Mouse (Mus musculus) ovary, adult 10 weeks (tissue): ENCODE results near the gene Trmt112. TPM values are rescaled to one million over a fixed set of nuclear protein-coding genes. Genes with fewer than 3 reads are reported as not detected.

Source experiments
- polyA plus RNA-seq: library from polyadenylated mRNA; stranded (reverse); fragments of 350-450 nt; fragmentation: Illumina TruSeq; extraction: RNeasy Lipid Tissue Mini Kit (QIAGEN cat#74804); gene quantifications from one replicate; pipeline ENCODE4 v1.2.3, GENCODE M21; 2014

Trmt112 gene
- polyA plus RNA-seq = 26.0 TPM

GRCm38 (mm10) chr19:6909507-6910289 is at the start of gene Trmt112, which contains the start of gene Prdx5:
Trmt112 (plus strand) TSS chr19:6909698.
Prdx5 (minus strand) TSS chr19:6910106.

GRCm38 (mm10) chr19:6921647-6922567 is 12.4 kb downstream of the Trmt112 start, which contains the start of gene Esrra:
Esrra (minus strand) TSS chr19:6921813.

GRCm38 (mm10) chr19:6925307-6925573 is 15.7 kb downstream of the Trmt112 start, which contains the start of gene Catsperz:
Catsperz (minus strand) TSS chr19:6925380.

GRCm38 (mm10) chr19:6934195-6934977 is 24.9 kb downstream of the Trmt112 start, which contains the start of gene Kcnk4:
Kcnk4 (minus strand) TSS chr19:6934515.

GRCm38 (mm10) chr19:6941372-6942248 is 32.1 kb downstream of the Trmt112 start, which contains the start of gene Bad:
Bad (plus strand) TSS chr19:6941861.

GRCm38 (mm10) chr19:6942249-6942691 is 32.8 kb downstream of the Trmt112 start, which contains the start of gene Gpr137:
Gpr137 (minus strand) TSS chr19:6942480.

Other genes starting within 250 kb of the Trmt112 start
- not detected for gene Rps6ka4, start 69.1 kb upstream of the Trmt112 start, polyA plus RNA-seq
- gene Ccdc88b, start 51.5 kb upstream of the Trmt112 start, polyA plus RNA-seq = not detected
- gene Prdx5, start 408 bp downstream of the Trmt112 start, polyA plus RNA-seq = 12.0 TPM
- gene Esrra, start 12.1 kb downstream of the Trmt112 start, polyA plus RNA-seq = 0.83 TPM
- not detected for gene Catsperz, start 15.7 kb downstream of the Trmt112 start, polyA plus RNA-seq
- gene Kcnk4, start 24.8 kb downstream of the Trmt112 start, polyA plus RNA-seq = not detected
- gene Bad, start 32.2 kb downstream of the Trmt112 start, polyA plus RNA-seq = 0.71 TPM
- not detected for gene Gpr137, start 32.8 kb downstream of the Trmt112 start, polyA plus RNA-seq
- gene Ppp1r14b, start 65.3 kb downstream of the Trmt112 start, polyA plus RNA-seq = 8.7 TPM
- 4.2 TPM for gene Plcb3, start 66.8 kb downstream of the Trmt112 start, polyA plus RNA-seq
- 12.2 TPM for gene Fkbp2, start 70.8 kb downstream of the Trmt112 start, polyA plus RNA-seq
- 10.9 TPM for gene Vegfb, start 78.0 kb downstream of the Trmt112 start, polyA plus RNA-seq
- not detected for gene Dnajc4, start 82.9 kb downstream of the Trmt112 start, polyA plus RNA-seq
- not detected for gene Nudt22, start 86.4 kb downstream of the Trmt112 start, polyA plus RNA-seq
- not detected for gene Trpt1, start 86.4 kb downstream of the Trmt112 start, polyA plus RNA-seq
- not detected for gene Fermt3, start 109.8 kb downstream of the Trmt112 start, polyA plus RNA-seq
- 74.7 TPM for gene Stip1, start 130.3 kb downstream of the Trmt112 start, polyA plus RNA-seq
- gene Macrod1, start 147.1 kb downstream of the Trmt112 start, polyA plus RNA-seq = 1.4 TPM
- 2.1 TPM for gene Flrt1, start 196.0 kb downstream of the Trmt112 start, polyA plus RNA-seq